Mouse (Mus musculus): ENCODE data around the gene Prep.

Gene Prep

GRCm38 (mm10) chr10:45180677-45181326 is 113.8 kb downstream of the Prep start:
- no peak for DNase-seq (ENCODE audit: low read depth in 2 of 2, low spot score in 2 of 2)

- no peak for DNase-seq (ENCODE audit: low read depth in 2 of 2, low spot score in 2 of 2)
Observed at GRCm38 (mm10) chr10:45181344-45181743, 114.3 kb downstream of the Prep start.

- DNase-seq (ENCODE audit: low read depth in 2 of 2, low spot score in 2 of 2) = no peak
Observed at GRCm38 (mm10) chr10:45185457-45185856, 118.5 kb downstream of the Prep start.

- no peak for DNase-seq (ENCODE audit: low read depth in 2 of 2, low spot score in 2 of 2)
Observed at GRCm38 (mm10) chr10:45193330-45194310, 126.6 kb downstream of the Prep start.

GRCm38 (mm10) chr10:45194531-45194930 is 127.5 kb downstream of the Prep start:
- no peak for DNase-seq (ENCODE audit: low read depth in 2 of 2, low spot score in 2 of 2)

GRCm38 (mm10) chr10:45204582-45204981 is 137.6 kb downstream of the Prep start:
- DNase-seq (ENCODE audit: low read depth in 2 of 2, low spot score in 2 of 2) = no peak

GRCm38 (mm10) chr10:45210201-45210600 is 143.2 kb downstream of the Prep start:
- no peak for DNase-seq (ENCODE audit: low read depth in 2 of 2, low spot score in 2 of 2)

GRCm38 (mm10) chr10:45216676-45217075 is 149.7 kb downstream of the Prep start:
- DNase-seq (ENCODE audit: low read depth in 2 of 2, low spot score in 2 of 2) = no peak

Measured in CD8-positive naive resting alpha-beta T cell, adult 2 months (primary cell).